Mouse (Mus musculus): Measurements from ENCODE around the gene Cacna1i.
A peak's percentile ranks its signal among the peaks of the same experiment; 100 is the strongest.

Cacna1i gene

DNA sequence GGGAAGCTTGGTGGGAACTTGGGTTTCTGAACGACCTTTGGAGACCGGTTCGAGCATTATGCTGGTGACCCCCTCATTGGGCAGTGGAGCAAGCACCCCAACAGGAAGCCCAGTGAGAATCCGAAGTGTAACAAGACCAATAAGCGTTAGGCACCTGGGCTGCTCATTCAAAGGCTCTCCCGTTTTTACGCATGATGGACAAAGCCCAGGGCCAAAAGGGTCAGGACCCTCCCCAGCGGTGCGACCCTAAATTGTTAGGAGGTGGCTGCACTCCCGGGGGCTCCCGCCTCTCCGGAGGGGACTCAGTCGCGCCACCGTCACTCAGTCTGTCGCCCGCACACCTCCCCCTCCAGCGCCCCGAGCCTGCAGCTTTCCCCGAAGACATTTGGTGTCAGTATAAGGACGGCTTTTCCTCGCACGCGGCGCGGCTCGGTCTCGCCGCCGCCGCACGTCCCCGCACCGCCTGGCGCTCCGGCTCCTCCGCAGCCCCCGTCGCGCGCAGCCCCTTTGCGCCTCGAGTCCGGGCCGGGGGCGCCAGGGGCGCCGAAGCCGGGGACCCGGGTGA is at the start of gene Cacna1i:
Gene Cacna1i (plus strand): TSS at position 388 of the 565 bp plus-strand sequence.
- DNase-seq, result peak; percentile 74

DNA sequence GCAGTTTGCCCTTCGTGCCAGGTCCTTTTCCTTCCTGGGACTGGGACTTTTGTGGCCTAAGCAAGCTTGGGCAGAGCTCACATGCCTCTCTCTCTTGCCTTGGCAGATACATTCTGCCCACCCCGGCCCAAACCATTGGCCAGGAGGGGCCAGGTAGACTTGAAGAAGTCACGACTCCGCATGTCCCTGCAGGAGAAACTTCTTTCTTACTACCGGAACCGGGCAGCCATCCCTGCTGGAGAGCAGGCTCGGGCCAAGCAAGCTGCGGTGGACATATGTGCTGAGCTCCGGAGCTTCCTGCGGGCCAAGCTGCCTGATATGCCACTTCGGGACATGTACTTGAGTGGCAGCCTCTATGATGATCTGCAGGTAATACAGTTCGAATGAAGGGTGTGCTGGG is 38.9 kb upstream of the Cacna1i start:
- no peak for DNase-seq

DNA sequence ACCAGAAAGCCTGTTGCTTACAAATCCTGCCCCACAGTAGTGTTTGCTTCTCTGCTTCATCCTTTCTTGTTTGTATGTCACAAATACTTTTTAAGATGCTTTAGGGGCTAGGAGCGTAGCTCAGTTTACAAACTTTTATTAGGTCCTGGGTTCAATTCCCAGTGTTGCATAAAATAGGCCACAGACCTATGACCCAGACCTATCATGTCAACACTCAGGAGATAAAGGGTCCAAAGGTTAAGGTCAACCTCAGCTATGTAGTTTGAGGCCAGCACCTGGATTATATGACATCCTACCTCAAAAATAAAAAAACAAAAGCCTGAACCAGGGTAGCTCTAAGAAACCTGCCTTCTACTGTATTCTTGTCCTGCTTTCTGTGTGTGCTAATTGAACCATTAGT is 38.4 kb upstream of the Cacna1i start:
- no peak for DNase-seq

DNA sequence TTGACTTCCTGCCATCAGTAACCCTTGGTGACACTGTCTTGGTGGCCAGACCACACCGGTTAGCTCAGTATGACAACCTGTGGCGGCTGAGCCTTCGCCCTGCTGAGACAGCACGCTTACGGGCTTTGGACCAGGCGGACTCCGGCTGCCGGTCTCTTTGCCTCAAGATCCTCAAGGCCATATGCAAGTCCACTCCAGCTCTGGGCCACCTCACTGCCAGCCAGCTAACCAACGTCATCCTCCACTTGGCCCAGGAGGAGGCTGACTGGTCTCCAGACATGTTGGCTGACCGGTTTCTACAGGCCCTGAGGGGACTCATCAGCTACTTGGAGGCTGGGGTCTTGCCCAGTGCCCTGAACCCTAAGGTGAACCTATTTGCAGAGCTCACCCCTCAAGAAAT is 37.4 kb upstream of the Cacna1i start:
- DNase-seq, result no peak

DNA sequence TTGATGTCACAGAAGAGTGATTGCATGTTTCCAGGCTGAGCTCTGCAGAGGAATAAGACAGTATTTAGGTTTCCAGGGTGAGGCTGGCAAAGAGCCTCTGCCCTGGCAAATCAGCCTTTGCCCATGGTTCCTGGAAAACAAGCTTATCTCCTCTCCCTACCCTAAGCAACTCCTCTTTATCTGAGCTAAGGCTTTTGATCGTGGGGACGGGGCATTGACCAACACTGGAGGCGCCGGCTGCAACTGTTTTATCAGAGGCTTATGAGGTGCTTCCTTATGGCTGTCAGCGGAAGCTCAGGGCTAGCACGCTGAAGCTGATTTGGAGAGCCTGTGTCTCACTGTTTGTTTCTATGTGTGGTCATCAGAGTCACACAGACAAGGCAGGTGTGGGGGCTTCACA is 36.5 kb upstream of the Cacna1i start:
- no peak for DNase-seq

DNA sequence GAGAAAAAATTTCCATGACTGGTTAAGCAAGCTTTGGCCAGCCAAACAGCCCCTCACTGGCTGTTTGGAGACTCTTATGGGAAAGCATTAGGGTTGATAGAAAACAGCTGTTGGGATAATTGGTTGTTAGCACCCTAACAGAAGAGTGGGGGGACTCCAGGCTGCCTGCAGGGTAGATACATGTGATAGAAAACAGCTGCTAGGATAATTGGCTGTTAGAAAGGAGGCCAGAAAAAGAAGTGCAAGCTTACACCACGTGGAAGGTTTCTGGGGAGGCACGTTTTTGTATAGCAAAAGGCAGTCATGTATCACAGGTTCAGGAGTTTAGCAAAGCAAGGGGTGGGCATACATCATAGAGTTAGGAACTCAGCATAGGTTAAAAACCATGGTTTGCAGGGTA is 33.5 kb upstream of the Cacna1i start:
- DNase-seq, result no peak

DNA sequence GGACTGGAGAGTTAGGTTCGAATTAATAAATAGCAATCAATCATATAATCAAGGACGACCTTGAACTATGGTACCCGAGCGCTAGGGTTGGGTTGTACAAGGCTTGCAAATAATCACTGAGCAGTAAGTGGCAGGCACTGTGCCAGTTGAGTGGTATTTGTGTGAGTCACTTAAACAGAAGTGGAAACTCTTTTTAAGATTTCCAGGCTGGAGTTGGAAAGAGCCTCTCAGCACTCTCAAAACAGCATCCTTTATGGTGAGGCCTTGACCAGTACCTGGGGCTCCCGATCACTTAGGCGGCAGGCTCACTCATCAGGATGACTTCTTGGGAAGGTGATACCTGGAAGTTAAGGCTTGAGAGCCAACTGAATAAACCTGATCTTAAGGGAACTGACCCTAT is 32.8 kb upstream of the Cacna1i start:
- peak; percentile 60 for DNase-seq

DNA sequence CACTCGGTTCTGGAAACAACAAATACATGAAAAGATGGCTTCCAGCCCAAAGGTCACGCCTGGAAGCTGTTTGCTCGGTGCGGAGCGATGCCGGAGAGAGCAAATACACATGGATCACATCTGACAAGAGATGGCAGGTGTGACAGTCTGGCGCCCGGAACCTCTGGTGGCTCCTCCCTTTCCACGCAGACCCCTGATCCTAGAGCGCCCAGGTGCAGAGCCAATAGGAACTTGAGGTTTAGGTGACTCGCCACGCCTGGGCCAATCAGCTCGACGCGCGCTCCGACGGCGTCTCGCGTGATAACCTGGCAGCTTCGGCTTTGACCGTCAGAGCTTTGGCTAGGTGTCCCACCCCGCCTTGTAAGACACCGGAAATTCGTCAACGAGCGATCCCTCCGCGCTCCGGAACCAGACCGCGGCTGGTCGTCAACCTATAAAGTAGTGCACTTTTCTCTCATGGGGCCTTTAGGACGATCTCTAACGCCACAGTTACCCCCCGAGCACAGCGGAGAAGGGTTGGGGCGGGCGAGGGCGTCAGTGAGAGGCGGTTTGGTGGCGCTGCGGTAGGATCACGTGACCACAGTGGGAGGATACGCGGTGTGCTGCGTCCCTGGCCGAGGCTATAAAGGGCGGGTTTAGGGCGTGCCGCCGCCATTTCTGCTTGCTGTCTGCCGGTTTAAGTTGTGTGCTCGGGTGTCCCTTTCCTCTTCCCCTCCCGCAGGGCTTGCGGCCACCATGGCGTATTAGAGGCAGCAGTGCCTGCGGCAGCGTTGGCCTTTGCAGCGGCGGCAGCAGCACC is 32.0 kb upstream of the Cacna1i start, which contains the start of gene Atf4:
Gene Atf4 (plus strand): TSS at position 338 of the 799 bp plus-strand sequence.
- peak; percentile 98 for DNase-seq

DNA sequence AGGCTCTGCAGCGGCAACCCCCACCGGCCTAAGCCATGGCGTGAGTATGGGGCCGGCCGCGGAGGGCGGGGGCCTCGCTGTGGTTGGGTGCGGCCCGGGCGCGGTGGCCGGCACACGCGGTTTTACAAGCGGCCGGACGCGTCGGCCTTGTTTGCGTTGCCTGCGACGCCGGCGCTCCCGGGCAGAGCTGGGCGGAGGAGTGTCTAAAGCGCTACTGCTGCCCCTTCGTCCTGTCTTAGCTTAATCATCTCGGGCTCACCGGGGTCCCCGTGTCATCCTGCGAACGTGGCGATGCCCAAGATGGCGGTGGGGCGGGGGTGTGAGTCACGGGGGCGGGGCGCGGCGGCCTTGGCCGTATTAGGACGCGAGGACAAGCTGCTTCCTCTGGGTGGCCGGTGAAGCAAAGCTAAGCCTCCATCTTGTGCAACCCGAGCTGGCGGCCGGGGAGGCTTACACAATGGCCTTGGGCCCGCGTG is 31.4 kb upstream of the Cacna1i start:
- peak; percentile 74 for DNase-seq

DNA sequence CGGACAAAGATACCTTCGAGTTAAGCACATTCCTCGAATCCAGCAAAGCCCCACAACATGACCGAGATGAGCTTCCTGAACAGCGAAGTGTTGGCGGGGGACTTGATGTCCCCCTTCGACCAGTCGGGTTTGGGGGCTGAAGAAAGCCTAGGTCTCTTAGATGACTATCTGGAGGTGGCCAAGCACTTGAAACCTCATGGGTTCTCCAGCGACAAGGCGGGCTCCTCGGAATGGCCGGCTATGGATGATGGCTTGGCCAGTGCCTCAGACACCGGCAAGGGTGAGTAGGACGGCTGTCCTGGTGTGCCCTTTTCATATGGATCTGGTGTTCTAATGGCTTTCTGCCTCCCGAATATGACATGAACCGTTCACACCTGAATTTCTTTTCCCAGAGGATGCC is 30.8 kb upstream of the Cacna1i start:
- no peak for DNase-seq

DNA sequence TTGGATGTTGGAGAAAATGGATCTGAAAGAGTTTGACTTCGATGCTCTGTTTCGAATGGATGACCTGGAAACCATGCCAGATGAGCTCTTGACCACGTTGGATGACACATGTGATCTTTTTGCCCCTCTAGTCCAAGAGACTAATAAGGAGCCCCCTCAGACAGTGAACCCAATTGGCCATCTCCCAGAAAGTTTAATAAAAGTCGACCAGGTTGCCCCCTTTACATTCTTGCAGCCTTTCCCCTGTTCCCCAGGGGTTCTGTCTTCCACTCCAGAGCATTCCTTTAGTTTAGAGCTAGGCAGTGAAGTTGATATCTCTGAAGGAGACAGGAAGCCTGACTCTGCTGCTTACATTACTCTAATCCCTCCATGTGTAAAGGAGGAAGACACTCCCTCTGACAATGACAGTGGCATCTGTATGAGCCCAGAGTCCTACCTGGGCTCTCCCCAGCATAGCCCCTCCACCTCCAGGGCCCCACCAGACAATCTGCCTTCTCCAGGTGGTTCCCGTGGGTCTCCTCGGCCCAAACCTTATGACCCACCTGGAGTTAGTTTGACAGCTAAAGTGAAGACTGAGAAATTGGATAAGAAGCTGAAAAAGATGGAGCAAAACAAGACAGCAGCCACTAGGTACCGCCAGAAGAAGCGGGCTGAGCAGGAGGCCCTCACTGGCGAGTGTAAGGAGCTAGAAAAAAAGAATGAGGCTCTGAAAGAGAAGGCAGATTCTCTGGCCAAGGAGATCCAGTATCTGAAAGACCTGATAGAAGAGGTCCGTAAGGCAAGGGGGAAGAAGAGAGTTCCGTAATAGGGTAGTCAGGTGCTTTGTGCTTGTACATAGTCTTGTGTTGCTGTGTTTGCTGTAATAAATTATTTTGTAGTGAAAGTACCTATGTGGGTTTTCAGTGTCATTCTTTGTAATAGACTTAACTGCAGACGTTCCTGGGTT is 30.1 kb upstream of the Cacna1i start:
- DNase-seq, result no peak

DNA sequence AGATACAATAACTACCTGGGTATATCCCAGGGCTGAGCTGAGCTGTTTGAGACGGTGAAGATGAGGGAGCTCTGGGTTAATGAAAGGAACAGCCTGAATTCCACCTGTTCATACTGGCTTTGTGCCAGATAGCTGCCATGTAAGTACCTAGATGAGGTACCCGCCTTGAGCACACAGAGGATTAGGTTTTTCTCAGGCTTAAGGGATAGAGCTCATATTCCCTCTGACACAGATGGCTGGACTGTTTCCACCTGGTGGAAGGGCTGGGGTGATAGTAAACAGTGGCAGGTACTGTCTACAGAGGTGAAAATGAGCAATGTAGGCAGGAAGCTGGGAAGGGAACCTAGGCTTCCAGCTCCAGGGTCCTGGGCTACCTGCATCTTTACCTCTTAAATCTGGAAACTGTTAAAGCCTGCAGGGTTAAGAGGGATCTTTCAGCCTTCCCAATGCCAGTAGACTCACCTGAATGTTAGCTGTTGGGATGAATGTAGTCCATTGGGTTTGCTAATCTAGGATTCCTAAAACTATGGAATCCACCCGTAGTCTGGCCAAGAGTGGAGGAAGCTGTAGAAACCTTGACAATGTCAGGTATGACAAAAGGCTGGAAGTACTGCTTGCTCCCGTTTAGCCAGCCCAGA is 29.3 kb upstream of the Cacna1i start:
- DNase-seq, result no peak

DNA sequence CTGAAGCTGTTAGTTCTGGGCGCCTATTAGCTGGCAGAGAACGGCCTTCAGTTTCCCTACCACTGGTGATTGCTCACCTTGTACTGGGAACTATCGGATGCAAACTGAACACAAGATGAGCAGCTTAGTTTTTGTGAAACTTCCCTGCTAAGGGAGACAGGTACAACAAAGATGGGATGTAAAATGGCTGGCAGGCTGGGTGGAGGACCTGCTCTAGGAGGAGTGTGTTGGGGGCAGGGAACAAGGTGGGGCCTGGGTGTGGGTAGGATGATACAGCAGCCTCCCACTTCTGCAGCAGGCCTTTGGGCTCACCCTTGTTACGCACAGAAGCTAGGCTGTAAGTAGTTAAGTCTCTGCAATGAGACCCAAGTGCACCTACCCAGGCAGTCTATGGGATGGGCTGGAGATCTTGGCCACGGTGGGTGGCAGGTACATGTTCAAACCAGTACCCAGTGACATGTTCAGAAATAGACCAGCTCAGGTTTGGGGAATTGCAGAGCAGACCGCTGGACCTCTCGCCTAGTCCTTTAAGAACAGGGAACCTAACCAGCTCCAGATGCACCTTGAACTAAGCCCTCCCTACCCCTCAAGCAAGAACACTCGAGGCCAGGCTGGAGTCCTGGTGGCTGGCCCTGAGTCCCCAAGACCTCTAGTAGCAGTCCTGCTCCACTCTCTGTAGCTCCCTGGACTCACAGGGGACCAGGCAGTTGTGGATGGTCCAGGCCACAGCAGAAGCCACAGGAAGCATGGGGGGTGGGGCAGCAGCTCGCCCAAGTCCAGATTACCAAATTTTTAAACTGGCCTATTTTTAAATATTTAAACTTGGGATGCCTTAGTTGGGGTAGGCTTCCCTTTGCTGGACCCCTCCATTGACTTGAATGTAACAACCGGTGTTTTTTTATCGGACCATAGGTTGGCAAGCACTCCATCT is 28.5 kb upstream of the Cacna1i start:
- DNase-seq, result no peak

DNA sequence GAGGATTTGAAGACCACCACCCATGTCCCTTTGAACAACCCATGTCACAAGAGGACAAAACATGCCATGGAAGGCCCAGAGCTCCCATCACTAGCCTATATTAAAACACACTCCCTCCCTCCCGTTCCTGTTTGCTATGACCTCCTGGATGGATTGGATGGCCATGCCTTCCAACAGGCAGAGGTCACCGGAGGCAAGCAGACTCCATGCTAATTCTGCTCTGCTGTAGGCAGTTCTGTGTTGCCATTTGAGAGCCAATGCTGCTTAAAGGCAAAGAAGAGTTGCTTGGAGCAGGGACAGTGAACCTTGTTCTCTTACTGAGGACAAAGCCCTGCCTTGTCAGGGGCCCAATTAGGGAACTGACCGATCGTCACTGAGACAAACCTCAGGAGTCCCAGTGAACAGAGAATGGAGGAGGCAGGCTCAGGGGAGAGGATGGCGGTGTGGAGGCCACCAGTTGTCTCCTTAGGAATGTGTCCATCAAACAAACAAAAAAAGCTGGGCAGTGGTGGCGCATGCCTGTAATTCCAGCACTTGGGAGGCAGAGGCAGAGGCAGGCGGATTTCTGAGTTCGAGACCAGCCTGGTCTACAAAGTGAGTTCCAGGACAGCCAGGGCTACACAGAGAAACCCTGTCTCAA is 27.5 kb upstream of the Cacna1i start:
- no peak for DNase-seq

DNA sequence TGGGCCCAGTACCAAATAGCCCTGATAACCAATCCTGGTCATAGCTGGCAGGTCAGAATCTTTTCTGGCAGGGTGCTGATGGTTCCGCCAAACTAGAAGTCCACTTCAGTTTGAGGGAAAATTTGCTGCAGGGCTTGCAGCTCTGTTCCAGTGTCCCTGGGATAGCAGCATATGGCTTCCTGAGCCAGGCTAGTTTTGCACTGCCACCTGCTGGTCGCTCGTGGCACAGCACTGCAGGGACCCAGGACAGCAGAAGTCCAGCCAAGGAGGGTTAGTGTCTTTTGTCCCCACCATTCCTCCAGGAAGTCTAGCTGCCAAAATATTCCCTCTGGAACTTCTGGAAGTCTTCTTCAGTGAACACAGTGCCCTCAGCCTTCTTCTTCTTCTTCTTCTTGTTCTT is 26.4 kb upstream of the Cacna1i start:
- peak; percentile 87 for DNase-seq

DNA sequence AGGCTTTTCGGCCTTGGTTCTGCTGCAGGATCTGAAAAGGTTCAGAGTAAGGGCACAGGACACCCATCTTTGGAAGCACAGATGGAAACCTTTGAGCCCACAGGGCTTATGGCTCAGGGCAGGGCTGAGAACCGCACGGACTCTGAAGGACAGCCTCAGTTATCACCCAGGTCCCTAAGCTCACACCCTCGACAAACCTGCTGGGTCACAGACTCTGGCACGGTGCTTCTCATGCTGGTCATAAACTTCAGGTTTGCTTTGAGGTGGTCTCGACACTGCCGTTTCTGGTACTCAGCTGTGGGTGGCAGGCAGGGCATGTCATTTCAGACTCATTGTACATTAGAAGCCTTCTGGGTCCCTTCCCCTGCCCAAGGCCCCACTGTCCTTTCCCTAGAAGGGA is 25.9 kb upstream of the Cacna1i start:
- DNase-seq, result no peak

DNA sequence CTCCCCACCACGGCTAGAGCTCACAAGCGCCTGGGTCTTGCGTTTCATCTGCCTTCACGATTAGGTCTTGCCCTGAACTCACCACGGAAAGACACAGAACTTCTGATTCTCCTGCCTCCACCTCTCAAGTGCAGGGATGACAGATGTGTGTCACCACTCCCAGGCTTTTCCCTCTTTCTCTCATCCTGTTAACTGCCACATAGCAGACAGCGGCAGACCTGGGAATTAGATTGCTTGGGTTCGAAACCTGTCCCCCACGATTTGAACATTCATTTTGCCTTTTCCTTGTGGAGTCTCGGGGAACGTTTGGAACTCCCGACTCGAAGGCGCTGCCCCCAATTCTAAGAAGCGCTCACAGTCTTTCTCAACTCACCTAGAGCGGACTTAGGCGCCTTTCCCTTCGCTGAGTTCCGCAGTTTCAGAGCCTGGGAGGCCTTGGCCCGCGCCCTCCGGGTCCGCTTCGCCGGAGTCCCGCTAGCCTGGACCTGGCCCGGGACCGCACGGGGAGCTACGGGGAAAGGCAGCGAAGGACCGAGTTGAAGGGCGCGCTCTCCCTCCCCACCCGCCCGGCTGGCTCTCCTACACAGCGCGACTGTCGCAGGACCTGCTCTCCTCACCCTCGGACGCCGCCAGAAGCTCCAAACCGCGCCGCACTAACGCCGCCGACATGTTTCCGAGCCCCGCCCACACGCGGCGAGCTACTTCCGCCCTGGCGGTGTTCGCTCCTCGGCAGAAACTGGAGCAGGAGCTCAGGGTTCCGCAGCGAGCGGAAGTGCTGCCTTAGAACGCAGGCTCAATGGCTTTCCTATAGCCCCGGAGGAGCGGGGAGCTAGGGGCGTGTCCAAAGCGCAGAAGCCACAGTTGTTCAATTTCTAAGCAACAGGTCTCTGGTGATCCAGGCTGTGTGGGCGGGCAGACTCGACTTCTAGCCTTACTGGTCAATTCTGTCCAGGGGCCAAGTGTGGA is 23.1 kb upstream of the Cacna1i start, which contains the start of gene Rps19bp1:
Gene Rps19bp1 (minus strand): TSS at position 706 of the 966 bp plus-strand sequence.
- DNase-seq, result peak; percentile 90

DNA sequence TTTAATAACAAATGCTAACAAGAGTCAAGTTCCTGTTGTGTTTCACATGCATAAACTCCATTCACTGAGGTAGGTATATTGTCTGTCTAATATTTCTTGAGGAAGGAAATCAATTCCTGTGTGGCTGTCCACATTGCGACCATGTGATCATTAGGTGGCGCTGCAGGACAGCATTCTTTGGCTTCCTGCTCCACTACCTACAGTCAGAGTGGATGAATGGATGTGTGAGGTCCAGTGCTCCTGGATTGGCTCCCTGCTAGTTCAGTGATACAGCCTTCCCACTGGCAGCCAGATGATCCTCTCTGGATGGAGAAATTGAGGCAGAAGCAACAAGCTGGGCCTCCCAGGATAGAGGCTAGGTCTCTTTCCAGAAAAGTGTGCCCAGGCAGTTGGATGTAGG is 20.8 kb upstream of the Cacna1i start:
- peak; percentile 86 for DNase-seq

DNA sequence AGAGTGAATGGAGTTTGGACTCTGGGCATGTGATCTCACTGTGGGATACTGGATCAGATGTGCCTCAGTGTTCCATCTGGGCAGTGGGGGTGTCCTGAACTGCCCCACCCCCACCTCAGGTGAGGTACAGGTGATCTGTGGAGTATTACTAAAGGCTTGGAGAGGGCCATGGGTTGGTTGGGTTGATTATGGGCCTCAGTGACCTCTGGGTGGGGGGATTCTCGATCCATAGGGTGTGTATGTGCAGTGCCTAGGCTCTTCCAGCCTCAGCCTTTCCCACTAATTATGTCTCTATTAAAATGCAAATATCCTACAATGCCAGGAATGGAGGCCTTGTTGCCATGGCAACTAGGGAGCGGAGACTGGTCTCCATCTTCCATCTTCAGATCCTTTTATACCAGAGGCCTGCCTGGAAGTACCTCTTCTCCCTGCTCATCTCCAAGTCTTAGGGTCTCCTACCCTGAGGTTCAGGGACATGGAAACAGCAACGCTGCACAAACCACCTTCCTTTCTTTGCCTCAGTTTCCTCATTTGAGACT is 15.1 kb upstream of the Cacna1i start:
- DNase-seq, result no peak

DNA sequence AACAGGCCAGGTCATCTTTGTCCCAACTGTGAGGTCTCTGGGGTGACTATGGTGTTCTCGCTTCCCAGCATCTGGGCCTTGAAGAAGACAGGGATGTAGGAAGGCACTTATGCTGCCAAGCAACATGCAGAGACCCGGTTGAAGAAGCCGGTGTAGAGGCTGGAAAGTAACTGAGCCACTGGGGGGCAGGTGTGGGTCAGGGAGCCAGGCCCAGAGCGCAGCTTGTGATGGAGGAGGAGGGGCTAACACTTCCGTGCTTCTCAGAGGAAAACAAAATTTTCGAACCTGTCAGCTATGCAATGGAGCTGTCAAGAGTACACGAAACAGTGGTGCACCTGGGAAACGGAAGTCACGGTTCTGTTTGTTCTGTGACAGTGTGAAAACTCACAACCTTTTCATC is 9.9 kb upstream of the Cacna1i start:
- no peak for DNase-seq

Measured in right cerebral cortex, postnatal 14 days (tissue).